Mouse (Mus musculus) limb, embryonic 15.5 days (tissue): ENCODE measurements around the gene Epb41. TPM values are rescaled to one million over a fixed set of nuclear protein-coding genes. Genes with fewer than 3 reads are reported as not detected.
A peak's percentile ranks its signal among the peaks of the same experiment; 100 is the strongest.

Experiments used
- ATAC-seq: fragments of 200-750 bp; cut with Nextera tagmentation; 2 replicates; pipeline ENCODE4 v1.8.0; 2017; ENCODE audit warnings: low read depth, moderate TSS enrichment; ENCODE audit not compliant: insufficient number of reproducible peaks, low FRiP score, low TSS enrichment
- H3K27ac ChIP-seq: fragments of 300-500 bp; sonication (generic); 2 replicates; pipeline ENCODE4 v1.5.1; 2015; ENCODE audit warnings: moderate library complexity, mild to moderate bottlenecking, inconsistent platforms
- H3K27me3 ChIP-seq: fragments of 300-500 bp; sonication (generic); 2 replicates; pipeline ENCODE4 v1.6.1; 2015; ENCODE audit warnings: inconsistent platforms
- H3K36me3 ChIP-seq: fragments of 300-500 bp; sonication (generic); 2 replicates; pipeline ENCODE4 v1.6.1; 2015; ENCODE audit warnings: inconsistent platforms
- H3K4me1 ChIP-seq: fragments of 300-500 bp; sonication (generic); 2 replicates; pipeline ENCODE4 v1.6.1; 2015; ENCODE audit warnings: inconsistent platforms
- H3K4me2 ChIP-seq: fragments of 300-500 bp; sonication (generic); 2 replicates; pipeline ENCODE4 v1.6.1; 2015; ENCODE audit warnings: mild to moderate bottlenecking, inconsistent platforms
- H3K4me3 ChIP-seq: fragments of 300-500 bp; sonication (generic); 2 replicates; pipeline ENCODE4 v1.5.1; 2015; ENCODE audit warnings: mild to moderate bottlenecking, inconsistent platforms
- H3K9ac ChIP-seq: fragments of 300-500 bp; sonication (generic); 2 replicates; pipeline ENCODE4 v1.6.1; 2015; ENCODE audit warnings: inconsistent platforms
- H3K9me3 ChIP-seq: fragments of 300-500 bp; sonication (generic); 2 replicates; pipeline ENCODE4 v1.6.1; 2016; ENCODE audit warnings: inconsistent platforms
- WGBS: fragments of 180-500 bp; shearing (Covaris S2); methylation state at CpG from one replicate; pipeline ENCODE4 v1.1.7; 2015; 5-methylcytosine and 5-hydroxymethylcytosine counted together
- polyA plus RNA-seq: library from polyadenylated mRNA; unstranded; fragments of >200 nt; fragmentation: Nextera tagmentation; extraction: Ambion mirVana; gene quantifications from 2 replicates; pipeline ENCODE4 v1.2.1, GENCODE M21; 2015

Epb41 gene
- 57.3 and 59.8 TPM in 2 replicates for polyA plus RNA-seq

DNA sequence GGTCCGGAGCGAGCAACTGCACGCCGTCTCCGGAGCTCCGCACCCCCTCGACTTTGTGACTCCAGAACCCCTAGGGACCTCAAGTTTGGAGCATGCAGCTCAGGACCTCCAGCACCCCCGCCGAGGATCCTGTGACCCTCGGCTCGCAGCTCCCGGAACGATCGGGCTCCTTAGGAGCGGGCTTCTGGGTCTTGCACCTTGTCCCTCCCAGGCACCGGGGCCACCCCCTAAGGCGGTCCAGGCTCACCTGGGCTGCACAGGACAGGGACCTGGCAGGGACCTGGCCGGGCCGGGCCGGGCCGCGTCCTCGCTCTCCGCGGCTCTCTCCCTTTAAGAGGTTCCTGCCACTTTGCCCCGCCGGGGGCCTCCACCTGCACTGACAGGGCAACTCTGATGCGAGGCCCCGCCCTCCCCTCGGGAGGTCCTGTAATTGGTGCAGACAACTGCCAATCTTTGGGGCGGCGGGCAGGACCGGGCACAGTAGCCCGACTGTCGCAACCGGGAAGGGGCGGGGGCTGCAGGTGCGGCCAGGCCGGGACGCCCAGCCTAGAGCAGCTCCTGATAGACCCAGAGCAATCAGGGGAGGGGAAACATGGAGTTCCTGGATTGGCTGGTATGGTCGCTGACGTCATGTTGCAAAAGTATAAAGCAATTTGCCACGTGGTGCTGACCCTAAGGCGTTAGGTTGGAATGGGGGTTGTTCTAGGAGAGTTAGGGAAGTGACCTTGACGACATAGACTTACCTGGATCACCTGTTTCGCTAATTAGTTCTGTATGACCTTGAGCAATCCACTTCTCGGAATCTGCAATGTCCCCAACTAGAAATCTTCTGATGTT, at the start of gene Epb41:
Epb41 (minus strand) TSS at position 389 of the 837 bp plus-strand sequence.
- Histone ChIP-seq H3K27me3 (no peaks in the 10 kb centered on the region), H3K4me1 (peaks cover 27% of the 10 kb centered on the region), H3K9me3 (no peaks in the 10 kb centered on the region), H3K4me2 (peak within 1 kb of the TSS; percentile 99), H3K9ac (peak within 1 kb of the TSS; percentile 61), H3K36me3 (no peaks in the 10 kb centered on the region), H3K4me3 (peak within 1 kb of the TSS; percentile 72), H3K27ac (peak within 1 kb of the TSS; percentile 51)
- ATAC-seq: peak; percentile 90
- WGBS: 1% methylated on average over 47 of the region's 47 CpGs

DNA sequence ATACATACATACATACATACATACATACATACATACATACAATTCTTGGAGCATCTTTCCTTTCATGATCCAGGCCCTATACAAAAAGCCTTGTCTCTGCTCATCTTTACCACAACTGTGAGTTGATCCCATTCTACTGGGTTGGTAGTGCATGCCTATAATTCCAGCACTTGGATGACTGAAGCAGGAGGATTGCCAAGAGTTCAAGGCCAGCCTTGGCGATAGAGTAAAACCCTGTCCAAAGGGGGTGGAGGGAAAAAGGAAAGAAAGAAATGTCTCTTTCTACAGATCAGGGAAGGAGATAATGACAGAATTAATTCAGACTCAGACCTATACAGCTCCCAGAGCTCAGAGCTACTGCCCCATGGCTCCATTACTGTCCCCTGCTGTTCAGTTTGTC, 48.0 kb upstream of the Epb41 start:
- 75% methylated on average over 1 of the region's 1 CpGs for whole genome bisulfite sequencing
- H3K4me3 ChIP-seq: no peak overlapping the region
- no peaks in the 10 kb centered on the region for H3K4me1 ChIP-seq
- H3K27ac ChIP-seq: no peak overlapping the region
- no peak for ATAC-seq
- no peaks in the 10 kb centered on the region for H3K27me3 ChIP-seq
- H3K4me2 ChIP-seq: no peak overlapping the region
- no peaks in the 10 kb centered on the region for H3K9me3 ChIP-seq
- no peaks in the 10 kb centered on the region for H3K36me3 ChIP-seq
- no peak overlapping the region for H3K9ac ChIP-seq

GRCm38 (mm10) chr4:132121674-132122073, 46.6 kb upstream of the Epb41 start:
- Histone ChIP-seq H3K27ac (no peak overlapping the region), H3K4me3 (no peak overlapping the region), H3K9ac (no peak overlapping the region), H3K9me3 (no peaks in the 10 kb centered on the region), H3K4me1 (no peaks in the 10 kb centered on the region), H3K27me3 (no peaks in the 10 kb centered on the region), H3K4me2 (no peak overlapping the region), H3K36me3 (no peaks in the 10 kb centered on the region)
- ATAC-seq: no peak
- WGBS: 74% methylated on average over 5 of the region's 5 CpGs

DNA sequence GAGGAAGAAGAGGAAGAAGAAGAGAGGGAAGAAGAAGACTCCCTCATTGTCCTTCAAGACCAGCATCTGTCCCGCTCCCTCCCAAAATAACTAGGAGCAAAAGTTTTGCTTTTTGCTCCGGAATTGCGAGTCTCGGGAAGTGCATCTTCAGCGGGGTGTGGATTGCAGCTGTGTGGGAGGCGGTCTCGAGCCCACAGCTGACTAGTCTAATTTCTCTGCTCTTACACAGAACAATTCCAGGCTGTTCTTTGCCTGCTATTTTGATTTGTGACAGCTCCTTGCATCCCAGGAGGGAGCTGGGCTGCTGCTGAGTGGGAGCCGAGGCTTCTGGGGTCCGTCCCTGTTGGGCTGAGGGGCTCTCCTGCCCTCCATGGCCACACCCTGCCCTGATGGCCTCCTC, 44.4 kb upstream of the Epb41 start:
- 52% methylated on average over 9 of the region's 9 CpGs for WGBS

GRCm38 (mm10) chr4:132116315-132116714, 41.2 kb upstream of the Epb41 start:
- Histone ChIP-seq H3K4me2 (no peak overlapping the region), H3K36me3 (no peaks in the 10 kb centered on the region), H3K4me3 (no peak overlapping the region), H3K27ac (no peak overlapping the region), H3K27me3 (peaks cover 16% of the 10 kb centered on the region), H3K9me3 (no peaks in the 10 kb centered on the region), H3K9ac (no peak overlapping the region), H3K4me1 (peaks cover 3% of the 10 kb centered on the region; the same call in 1 of the 2 replicates)
- WGBS: 42% methylated on average over 4 of the region's 4 CpGs
- ATAC-seq: no peak

More for the DNA sequence above, 44.4 kb upstream of the Epb41 start:
- Histone ChIP-seq H3K9me3 (no peaks in the 10 kb centered on the region), H3K4me2 (no peak overlapping the region), H3K36me3 (no peaks in the 10 kb centered on the region), H3K4me1 (no peaks in the 10 kb centered on the region), H3K27me3 (no peaks in the 10 kb centered on the region), H3K4me3 (no peak overlapping the region), H3K9ac (no peak overlapping the region), H3K27ac (no peak overlapping the region)
- ATAC-seq: no peak

- 35% methylated on average over 53 of the region's 53 CpGs for WGBS
- peaks cover 3% of the 10 kb centered on the region; the same call in 1 of the 2 replicates for H3K4me1 ChIP-seq
- ATAC-seq: no peak
- H3K27ac ChIP-seq: no peak overlapping the region
- H3K9ac ChIP-seq: no peak overlapping the region
- peak overlapping the region; percentile 32 for H3K4me3 ChIP-seq
- no peaks in the 10 kb centered on the region for H3K9me3 ChIP-seq
- peaks cover 16% of the 10 kb centered on the region for H3K27me3 ChIP-seq
- peak overlapping the region; percentile 51 for H3K4me2 ChIP-seq
- H3K36me3 ChIP-seq: no peaks in the 10 kb centered on the region
Observed at GRCm38 (mm10) chr4:132113411-132114095, 38.4 kb upstream of the Epb41 start.

DNA sequence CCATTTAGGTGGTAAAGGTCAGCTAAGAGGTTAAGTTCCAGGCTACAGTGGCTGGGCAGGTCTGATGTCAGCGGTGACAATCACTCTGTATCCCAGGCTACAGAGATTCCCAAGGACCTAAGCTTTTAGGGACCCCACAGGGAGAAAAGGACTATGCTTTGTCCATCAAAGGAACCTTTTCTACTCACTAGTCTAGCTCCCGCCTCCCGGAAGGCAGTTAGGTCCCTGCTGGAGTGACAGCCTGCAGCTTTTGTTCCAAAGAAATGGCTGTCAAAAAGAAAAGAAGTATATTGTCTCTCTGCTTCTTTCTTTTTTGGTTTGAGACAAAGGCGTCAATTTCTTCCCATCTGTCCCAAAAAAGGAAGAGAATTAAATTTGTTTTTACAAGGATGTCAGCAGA, 36.1 kb upstream of the Epb41 start:
- WGBS: 72% methylated on average over 4 of the region's 4 CpGs
- H3K4me2 ChIP-seq: no peak overlapping the region
- no peaks in the 10 kb centered on the region for H3K9me3 ChIP-seq
- H3K27me3 ChIP-seq: peaks cover 16% of the 10 kb centered on the region
- H3K9ac ChIP-seq: no peak overlapping the region
- peaks cover 3% of the 10 kb centered on the region; the same call in 1 of the 2 replicates for H3K4me1 ChIP-seq
- ATAC-seq: no peak
- H3K4me3 ChIP-seq: no peak overlapping the region
- no peaks in the 10 kb centered on the region for H3K36me3 ChIP-seq
- no peak overlapping the region for H3K27ac ChIP-seq

DNA sequence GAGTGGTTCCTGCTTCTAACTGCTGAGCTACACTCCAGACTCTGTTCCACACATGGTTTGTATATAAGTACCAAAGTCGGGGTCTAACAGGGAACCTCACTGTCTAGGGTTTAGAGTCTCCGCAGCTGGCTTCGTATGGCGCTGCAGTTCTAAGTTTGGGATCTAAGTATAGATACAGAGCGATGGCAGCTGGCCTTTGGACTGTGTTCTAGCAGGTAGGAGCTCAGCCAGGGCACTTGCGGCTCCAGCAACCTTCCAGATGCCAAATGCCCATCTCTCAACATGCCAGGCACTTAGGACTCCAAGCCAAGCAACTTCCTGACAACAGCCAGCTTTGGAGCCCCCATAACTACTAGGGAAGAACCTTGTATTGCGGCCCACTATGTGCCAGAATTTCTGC, 33.1 kb upstream of the Epb41 start:
- ATAC-seq: no peak
- no peak overlapping the region for H3K4me2 ChIP-seq
- H3K27ac ChIP-seq: no peak overlapping the region
- no peaks in the 10 kb centered on the region for H3K9me3 ChIP-seq
- H3K27me3 ChIP-seq: peaks cover 5% of the 10 kb centered on the region; the same call in 1 of the 2 replicates
- H3K9ac ChIP-seq: no peak overlapping the region
- 91% methylated on average over 7 of the region's 7 CpGs for WGBS
- H3K36me3 ChIP-seq: no peaks in the 10 kb centered on the region
- no peaks in the 10 kb centered on the region for H3K4me1 ChIP-seq
- H3K4me3 ChIP-seq: no peak overlapping the region

- H3K9ac ChIP-seq: no peak overlapping the region
- ATAC-seq: no peak
- H3K4me3 ChIP-seq: no peak overlapping the region
- H3K4me2 ChIP-seq: no peak overlapping the region
- H3K27me3 ChIP-seq: no peaks in the 10 kb centered on the region
- 43% methylated on average over 3 of the region's 3 CpGs for WGBS
- H3K36me3 ChIP-seq: no peaks in the 10 kb centered on the region
- no peaks in the 10 kb centered on the region for H3K9me3 ChIP-seq
- no peaks in the 10 kb centered on the region for H3K4me1 ChIP-seq
- H3K27ac ChIP-seq: no peak overlapping the region
Observed at GRCm38 (mm10) chr4:132101152-132101551, 26.0 kb upstream of the Epb41 start.

DNA sequence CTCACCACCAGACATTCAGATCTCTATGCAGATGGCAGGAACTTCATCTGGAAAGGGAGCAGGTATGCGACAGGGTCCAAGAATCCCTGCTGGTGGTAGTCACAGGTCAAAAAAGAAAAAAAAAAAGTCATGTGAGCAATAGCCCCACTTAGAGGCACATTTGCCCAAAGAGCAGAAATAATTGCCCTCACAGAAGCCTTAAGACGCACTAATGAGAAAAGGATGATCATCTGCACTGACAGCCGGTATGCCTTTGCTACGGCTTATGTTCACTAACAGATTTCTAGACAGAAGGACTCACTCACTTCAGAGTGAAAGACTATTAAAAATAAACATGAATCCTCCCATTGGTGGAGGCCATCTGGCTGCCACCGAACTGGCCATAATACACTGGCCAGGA, 24.4 kb upstream of the Epb41 start:
- no peak overlapping the region for H3K4me3 ChIP-seq
- H3K4me2 ChIP-seq: no peak overlapping the region
- no peaks in the 10 kb centered on the region for H3K27me3 ChIP-seq
- no peaks in the 10 kb centered on the region for H3K9me3 ChIP-seq
- H3K36me3 ChIP-seq: no peaks in the 10 kb centered on the region
- WGBS: 71% methylated on average over 5 of the region's 5 CpGs
- H3K4me1 ChIP-seq: no peaks in the 10 kb centered on the region
- no peak for ATAC-seq
- no peak overlapping the region for H3K27ac ChIP-seq
- H3K9ac ChIP-seq: no peak overlapping the region

DNA sequence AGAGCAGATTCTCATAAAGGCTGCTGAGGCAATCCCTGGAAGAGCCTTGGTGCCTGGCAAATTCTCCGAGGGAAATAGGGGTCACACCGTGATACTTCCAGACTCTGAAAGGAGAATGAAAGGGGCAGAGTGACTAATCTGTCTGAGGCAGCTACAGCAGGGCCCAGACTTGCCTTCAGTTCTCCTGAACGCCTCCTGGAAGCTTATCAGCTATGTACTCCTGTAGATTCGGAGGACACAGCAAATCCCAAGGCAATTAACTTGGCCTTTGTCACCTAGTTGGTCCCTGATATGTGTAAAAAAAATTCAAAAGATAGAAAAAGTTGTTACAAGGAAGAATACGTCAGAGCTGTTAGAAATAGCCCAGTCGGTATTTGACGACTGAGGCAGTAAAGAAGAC, 19.9 kb upstream of the Epb41 start:
- Histone ChIP-seq H3K27ac (no peak overlapping the region), H3K4me1 (no peaks in the 10 kb centered on the region), H3K9ac (no peak overlapping the region), H3K36me3 (no peaks in the 10 kb centered on the region), H3K27me3 (no peaks in the 10 kb centered on the region), H3K4me2 (no peak overlapping the region), H3K4me3 (no peak overlapping the region), H3K9me3 (no peaks in the 10 kb centered on the region)
- no peak for ATAC-seq
- WGBS: 72% methylated on average over 7 of the region's 7 CpGs

DNA sequence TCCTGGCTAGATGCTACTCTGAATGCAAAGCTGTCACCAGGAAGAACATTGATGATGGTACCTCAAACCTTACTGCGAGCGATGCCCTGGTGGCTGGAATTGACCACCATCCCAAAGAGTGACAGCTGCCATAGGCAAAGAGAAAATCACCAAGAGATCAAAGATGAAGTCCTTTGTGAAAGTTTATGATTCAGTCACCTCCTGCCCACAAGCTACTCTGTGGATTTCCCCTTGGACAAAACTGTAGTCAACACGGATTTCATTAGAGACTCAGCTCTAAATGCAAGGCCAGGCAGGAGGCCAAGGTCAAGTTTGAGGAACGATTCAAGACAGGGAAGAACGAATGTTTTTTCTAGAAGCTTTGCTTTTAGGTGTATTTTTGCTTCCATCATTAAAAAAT, 18.8 kb upstream of the Epb41 start:
- Histone ChIP-seq H3K27ac (no peak overlapping the region), H3K9me3 (no peaks in the 10 kb centered on the region), H3K4me1 (no peaks in the 10 kb centered on the region), H3K9ac (no peak overlapping the region), H3K4me3 (no peak overlapping the region), H3K36me3 (no peaks in the 10 kb centered on the region), H3K27me3 (no peaks in the 10 kb centered on the region), H3K4me2 (no peak overlapping the region)
- 87% methylated on average over 5 of the region's 5 CpGs for WGBS
- no peak for ATAC-seq
